Mouse (Mus musculus): ENCODE data around the gene C2cd2l. TPM values are rescaled to one million over a fixed set of nuclear protein-coding genes. Genes with fewer than 3 reads are reported as not detected.
"Not testable (repeated sequence)": the region's sequence is repeated elsewhere in the genome, so short reads cannot be mapped to it uniquely, and the experiment has no call there.

Gene C2cd2l
- total RNA-seq, 2 experiments from 2014 or later: 46.1 to 83.0 TPM

DNA sequence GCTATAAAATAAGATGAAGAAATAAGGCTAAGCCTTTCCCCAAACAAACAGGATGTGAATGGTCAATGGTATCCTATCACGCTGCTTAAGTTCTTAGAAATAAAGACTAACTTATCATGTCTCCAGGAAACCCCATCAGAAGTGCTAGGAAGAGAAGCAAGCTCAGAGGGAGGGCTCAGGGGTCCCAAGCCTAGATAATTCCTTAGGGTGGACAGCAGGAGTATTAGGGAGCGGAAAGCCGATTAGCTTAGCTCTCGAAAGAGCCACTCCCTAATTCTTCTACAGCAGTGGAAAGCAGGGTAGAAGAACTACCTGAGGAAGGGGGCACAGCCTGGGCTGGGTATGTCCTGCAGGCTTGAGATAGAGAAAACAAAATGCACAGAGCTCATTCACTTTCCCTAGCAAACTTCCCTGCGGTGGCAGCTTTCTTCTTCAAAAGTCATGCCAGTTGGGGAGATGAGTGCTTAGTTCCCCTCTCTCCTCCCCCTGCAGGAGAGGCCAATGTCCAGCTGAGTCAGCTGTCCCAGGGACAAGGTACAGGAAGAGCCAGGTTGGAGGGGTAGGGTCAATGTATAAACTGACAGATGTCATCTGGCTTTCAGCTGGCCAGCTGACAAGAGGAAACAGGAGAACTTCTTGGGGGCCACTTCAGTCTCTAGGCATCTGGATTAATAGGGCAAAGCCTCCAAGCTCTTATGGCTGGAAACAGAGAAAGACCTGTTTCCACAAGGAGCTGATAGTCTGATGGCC is 1.8 kb downstream of the C2cd2l start:
- ATAC-seq (replicated peaks; ENCODE audit: low FRiP score, poor library complexity, severe bottlenecking): no peak

DNA sequence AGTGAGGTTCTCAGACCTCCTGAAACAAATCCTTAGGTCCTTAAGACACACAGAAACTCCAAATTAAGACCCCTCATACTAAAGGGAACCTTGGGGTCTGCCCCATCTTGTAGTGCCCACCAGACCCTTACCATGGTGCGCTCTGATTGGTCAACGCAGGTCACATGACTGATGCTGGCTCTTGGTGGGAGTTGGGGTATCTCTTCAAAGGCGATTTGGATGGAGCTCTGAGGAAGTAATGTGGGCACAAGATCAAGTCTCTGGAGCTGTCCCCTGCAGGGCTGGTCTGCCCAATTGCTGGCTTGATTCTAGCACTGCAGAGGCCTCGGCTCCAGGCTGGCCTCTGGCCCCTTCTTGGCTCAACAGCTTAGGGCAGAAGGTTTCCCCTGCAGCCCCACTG is 2.6 kb downstream of the C2cd2l start:
- no peak for ATAC-seq (replicated peaks; ENCODE audit: low FRiP score, poor library complexity, severe bottlenecking)

DNA sequence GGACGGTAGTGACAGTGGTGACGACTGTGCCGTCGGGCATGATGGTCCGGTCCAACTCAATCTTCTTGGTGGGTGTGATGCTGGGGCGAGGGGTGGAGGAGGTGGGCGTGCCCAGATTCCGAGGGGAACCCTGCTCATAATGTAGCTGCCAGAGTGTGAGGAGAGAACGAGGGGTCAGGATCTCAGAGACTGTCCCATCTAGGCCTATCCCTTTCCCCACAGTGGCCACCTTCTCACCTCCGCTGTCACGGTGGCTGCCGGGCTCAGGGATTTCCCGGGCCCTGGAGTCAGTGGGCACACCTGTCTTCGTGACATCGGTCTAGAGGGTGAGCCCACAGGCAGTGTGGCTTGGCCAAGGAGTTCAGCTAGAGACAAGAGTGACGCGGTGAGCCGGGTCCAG is 5.2 kb downstream of the C2cd2l start:
- no peak for ATAC-seq (replicated peaks; ENCODE audit: low FRiP score, poor library complexity, severe bottlenecking)

DNA sequence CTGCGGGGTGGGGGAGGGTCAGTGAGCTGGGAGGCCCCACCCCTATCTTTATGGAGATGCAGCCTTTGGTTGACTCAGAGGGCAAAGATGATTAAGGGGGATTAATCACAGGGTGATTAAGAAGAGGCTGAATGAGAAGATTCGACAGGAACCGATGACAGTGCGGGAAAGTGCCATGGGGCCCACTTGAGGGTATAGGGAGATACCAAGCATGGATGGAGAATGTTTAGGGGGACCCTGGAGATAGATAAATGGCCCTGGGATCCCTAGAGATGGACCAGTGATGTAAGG is 5.9 kb downstream of the C2cd2l start:
- no peak for ATAC-seq (replicated peaks; ENCODE audit: low FRiP score, poor library complexity, severe bottlenecking)

DNA sequence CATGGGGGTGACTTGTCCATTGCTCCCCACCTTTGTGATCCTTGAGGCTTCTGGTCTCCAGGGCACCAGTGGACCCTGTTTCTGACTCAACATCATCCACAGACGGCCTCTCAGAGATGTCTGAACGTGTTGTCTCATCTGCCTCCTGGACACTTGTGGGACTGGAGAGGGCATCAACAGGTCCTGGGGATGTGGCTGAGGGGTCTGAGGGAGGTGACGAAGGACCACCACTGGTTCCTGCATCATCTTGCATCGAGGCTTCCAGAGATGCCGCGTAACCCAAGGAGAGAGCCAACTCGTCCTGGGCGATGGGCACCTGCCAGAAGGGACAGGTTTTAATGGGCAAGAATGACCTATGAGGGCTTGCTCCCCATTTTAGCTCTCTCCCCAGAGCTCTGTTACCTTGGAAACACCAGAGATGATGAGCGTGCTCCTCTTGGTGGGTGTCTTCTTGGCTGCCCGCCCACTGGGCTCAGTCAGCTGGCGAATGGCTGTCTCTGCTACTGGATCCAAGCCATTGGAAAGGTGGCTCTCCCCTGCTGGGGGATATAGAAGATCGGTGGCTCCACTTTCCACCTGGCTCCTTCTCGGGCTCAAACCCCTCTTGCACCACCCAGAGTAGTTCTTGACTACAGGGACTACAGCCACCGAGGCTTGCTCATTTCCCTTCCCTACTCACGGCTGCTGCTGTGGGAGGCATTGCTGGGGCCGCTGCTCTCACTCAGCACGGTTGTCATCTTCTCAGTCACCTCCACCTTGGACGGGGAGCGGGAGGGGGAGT is 6.4 kb downstream of the C2cd2l start:
- no peak for ATAC-seq (replicated peaks; ENCODE audit: low FRiP score, poor library complexity, severe bottlenecking)

DNA sequence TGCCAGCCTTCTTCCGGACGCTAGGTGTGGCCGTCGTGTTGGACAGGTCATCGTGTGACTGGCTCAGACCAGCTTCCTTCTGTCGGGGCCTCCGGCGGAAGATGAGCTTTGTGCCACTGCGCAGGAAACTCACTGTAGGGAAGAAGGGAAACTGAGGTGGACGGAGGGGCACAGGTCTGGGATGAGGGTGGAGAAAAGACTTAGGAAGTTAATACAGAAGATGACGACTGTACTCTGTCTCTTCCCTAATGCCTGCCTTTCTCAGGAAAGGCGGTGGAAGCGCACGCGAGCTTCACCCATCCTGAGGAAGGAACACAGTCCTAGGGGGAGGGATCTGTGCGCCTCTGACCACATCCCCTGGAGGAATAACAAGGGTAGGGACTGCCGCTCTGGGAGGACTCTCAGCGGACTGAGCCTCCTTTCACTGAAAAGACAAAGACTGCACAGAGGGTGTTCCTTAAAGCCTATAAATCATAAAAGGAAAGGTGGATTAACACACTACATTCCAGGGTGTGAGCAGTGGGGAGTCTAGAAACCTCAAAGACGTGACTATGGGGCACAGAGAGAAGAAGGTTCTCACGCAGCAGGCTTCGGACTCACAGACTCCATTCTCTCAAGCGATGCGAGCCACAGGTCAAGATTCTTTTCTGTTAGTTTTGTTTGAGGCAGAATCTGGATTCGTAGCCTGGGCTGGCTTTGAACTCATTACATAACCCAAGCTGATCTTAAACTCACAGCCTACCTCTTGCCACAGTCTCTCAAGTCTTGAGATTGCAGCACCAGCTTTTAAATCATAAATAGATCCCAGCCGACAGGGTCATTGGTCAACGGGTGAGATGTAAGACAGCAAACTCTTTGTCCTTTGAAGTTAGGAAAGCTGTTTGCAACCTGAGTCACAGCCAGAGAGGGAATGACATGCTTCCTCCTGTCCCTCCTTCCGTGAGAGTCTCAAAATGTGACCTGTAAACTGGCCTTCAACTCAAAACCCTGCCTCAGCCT is 8.7 kb downstream of the C2cd2l start:
- ATAC-seq (replicated peaks; ENCODE audit: low FRiP score, poor library complexity, severe bottlenecking): no peak

DNA sequence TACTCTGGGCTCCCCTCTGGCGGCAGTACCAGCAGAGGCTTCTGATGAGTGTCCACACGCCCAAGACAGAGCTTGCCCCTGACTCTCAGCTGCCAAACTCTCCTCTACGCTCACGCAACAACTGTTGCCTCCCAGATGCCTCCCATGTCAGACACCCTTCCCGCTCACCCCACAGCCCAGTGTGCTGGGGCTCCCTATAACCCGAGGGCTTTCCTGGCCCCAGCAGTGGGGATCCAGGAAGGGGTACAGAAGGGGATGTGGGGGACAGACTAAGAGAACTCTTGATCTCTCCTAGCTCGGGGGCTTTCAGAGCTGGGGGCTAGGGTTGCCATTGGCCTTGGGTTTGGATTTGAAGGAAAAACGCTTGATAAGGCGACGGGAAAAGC is 9.3 kb downstream of the C2cd2l start:
- no peak for ATAC-seq (replicated peaks; ENCODE audit: low FRiP score, poor library complexity, severe bottlenecking)

DNA sequence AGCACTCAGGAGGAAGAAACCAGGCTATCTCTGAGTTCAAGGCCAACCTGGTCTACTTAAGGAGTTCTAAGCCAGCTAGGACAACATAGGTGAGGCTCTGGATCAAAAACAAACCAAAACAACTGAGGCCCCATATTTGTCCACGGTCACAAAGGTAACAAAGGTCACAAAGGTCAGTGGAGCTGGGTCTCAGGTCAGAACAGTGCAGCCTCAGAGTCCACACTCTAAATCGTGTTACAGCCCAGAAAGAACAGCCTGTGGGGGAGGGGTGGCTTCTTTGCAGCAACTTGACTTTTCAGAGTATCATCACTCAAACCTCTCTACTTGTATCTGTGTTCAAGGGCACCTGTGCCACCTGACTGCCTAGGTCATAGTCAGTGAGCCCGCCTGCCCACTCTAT is 10.3 kb downstream of the C2cd2l start:
- ATAC-seq (replicated peaks; ENCODE audit: low FRiP score, poor library complexity, severe bottlenecking): no peak

DNA sequence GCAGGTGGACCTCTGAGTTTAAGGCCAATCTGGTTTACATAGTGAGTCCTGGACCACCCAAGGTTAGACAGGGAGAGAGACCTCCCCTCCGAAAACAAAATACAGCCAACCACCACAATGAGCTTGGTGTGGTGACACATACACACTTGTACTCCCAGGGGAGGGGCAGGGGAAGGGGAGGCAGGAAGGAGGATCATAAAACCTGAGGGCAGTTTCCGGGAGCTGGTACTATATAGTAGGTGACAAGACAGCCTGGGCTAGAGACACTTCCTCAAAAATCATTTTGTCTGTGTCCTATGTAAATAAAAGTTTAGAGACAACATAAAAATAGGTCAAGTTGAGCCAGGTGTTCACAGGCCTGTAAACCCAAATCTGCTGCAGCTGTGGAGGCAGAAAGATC is 12.8 kb downstream of the C2cd2l start:
- no peak for ATAC-seq (replicated peaks; ENCODE audit: low FRiP score, poor library complexity, severe bottlenecking)

DNA sequence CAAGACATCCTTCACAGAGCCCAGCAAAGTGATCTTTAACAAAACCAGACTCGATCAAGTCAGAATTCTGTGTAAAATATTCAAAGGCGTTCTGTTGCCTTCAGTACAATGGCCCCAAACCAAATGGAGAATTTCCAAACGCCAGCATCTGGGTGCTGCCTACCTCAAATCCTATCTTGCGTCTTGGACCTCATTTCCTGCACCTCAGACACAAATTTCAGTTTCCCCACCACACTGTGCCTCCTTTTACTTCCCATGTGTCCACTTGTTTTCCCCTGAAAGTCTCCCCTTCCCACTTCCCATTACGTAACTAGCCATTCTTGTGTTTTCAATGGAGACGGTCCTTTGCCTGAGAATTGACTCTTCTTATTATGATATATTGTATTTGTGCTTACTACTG is 13.6 kb downstream of the C2cd2l start:
- ATAC-seq (replicated peaks; ENCODE audit: low FRiP score, poor library complexity, severe bottlenecking): no peak

DNA sequence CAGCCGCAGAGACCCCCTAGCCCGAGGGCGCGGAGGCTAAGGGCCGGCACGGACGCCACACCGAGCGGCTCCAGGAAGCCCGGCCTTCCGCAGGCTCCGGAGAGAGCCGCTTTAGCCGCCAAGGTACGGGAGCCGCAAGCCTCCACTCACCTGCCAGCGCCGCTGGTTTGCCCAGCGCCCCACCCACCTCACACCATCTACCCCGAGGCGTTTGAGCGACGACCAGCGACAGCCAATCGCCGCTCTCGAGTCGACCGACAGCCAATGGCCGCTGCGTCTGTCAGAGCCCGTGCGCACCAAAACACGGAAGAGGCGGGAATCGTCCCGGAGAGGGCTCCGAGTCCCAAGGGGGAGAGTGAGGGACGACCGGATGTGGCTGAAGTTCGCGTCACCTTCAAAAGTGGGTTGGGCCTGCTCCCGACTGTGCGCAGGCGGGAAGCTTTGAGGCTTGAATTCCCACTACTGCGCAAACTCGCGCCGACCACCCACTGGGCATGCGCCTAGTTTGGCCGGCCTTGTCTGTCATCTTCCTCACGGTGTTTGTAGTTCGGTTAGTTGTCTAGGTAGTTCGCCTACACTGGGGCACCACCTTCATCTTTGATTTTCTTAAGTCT is 14.5 kb downstream of the C2cd2l start, which contains the start of gene Hinfp:
Hinfp (minus strand) TSS at position 206 of the 614 bp plus-strand sequence.
- ATAC-seq (replicated peaks; ENCODE audit: low FRiP score, poor library complexity, severe bottlenecking): peak; percentile 99

DNA sequence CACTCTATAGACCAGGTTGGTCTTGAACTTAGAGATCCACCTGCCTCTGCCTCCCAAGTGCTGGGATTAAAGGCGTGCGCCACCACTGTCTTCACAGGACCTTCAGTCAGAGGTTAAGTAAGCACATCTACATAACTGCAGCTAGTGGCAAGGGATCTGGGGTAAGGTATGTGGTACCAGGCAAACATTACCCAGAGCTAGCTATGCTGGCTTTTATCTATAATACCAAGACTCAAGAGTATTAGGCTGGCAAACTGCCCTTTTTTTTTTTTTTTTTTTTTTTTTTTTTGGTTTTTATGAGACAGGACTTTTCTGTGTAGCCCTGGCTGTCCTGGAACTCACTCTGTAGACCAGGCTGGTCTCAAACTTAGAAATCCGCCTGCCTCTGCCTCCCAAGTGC is 20.1 kb downstream of the C2cd2l start:
- not testable (repeated sequence) for ATAC-seq (replicated peaks; ENCODE audit: low FRiP score, poor library complexity, severe bottlenecking)

DNA sequence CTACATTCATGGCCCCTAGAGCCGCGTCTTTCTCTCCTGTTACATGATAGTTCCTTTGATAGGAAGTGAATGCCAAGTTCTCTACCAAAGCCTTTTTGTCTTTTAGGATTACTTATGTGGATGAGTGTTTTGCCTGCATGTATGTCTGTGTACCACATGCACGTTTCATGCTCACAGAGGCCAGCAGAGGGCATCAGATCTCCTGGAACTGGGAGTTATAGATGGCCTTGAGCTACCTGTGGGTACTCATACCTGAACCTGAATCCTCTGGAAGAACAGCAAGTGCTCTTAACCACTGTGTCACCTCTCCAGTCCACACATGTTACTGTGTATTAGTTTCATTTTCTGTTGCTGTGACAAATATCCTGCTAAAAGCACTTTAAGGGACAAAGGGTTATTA is 27.6 kb downstream of the C2cd2l start:
- no peak for ATAC-seq (replicated peaks; ENCODE audit: low FRiP score, poor library complexity, severe bottlenecking)

DNA sequence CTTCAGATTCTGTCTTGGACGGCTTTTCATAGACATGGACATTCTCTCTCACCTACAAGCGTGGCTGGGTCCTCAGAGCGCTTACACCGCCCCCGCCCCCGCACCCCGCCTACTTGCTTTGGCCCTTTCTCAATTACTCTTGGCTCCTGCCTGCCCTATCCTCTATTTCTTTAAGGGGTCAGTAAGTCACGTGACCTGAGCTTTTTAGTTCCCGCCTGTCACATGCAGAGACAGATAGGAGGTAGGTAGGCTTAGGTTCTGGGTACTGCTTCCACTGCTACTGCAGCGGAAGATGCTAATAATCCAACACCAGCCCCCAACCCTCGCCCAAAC is 31.2 kb downstream of the C2cd2l start:
- ATAC-seq (replicated peaks; ENCODE audit: low FRiP score, poor library complexity, severe bottlenecking): peak; percentile 32

DNA sequence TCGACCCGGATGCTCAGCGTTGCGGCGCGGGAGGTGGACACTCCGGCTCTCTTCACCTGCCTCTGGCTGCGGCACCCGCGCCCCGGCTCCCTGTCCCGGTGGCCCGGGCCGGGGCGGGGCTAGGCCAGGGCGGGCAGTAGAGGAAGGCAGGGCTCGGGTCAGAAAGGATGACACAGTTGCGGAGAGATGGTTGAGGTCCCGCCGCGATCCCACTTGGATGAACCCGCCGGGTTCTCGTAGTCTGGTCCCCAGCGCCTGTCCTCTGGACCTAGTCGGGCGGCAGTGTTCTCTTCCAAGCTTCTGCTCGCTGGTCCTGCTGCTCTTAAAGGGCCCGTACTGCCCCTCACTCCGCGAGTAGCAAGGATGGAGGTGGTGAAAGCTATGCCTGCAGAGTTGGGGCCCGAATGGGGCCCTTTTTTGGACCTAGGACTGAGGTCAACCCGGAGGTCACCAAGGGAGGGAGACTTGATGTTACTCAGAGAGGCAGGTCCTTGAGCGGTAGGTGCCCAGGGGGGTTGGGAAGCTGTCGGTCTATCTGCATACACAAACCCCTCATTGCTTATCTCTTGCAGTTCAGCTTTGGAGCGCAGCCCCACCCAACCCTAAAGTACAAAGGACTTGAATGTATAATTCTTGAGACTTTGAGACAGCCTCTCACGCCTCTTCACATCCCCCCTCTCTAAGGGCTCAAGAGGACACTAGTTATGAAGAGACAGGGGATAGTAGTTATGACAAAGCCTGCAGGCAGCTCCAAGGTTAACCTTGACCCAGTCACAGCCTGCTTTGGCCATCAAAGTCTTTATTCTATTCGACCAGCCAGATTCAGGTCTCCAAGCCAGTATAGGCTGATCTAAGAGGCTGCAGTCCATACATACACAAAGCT is 31.8 kb downstream of the C2cd2l start, which contains the start of gene Abcg4:
Abcg4 (minus strand) TSS at position 540 of the 883 bp plus-strand sequence.
- ATAC-seq (replicated peaks; ENCODE audit: low FRiP score, poor library complexity, severe bottlenecking): peak; percentile 74

DNA sequence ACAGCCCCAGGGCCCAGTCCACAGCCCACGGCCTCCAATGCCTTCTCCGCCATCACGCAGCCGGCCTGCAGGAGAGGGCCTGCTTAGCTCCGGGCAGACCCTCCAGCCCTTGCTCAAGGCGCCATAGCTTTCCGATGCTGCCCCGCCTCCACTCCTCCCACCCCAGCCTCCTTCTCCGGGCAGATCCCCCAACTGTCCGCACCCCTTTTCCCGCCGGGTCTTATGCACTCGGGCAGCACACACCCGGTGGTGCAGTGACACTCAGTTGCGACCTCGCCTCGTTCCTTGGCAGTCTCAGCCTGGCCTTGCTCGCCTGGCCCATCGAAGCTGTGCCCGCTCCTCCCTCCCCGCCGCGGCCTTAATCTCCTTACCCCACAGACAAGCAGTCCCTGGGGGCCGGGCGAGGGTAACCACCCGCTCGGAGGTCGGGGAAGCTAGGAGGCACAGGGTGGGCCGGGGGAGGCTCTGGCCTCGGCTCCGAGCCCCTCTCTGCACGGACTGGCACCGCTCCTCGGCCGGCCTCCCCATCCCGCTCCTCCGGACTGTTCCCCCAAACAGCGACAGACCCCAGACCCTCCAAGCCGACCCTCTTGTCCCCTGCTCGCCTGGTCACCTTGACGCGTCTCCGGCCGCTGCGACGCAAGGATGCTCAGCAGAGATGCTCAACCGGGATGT is 32.5 kb downstream of the C2cd2l start:
- peak; percentile 56 for ATAC-seq (replicated peaks; ENCODE audit: low FRiP score, poor library complexity, severe bottlenecking)

DNA sequence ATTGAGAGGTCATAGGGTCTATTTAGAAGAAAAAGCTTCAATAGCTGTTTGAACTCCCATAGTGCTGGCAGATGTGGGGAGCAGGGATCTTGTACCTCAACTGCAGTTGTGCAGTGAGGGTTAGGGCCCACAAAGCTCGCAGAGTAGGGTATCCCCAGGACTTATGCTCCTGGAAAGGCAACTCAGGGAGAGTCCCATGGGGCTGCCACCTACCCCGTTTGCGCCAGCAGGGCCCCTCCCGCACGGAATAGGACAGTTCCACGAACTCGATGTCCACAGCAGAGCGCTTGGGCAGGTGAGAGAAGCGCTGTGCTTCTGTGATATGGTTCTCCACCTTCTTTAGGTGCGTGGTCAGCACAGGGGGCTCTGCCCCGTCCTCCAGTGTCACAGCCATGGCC is 33.1 kb downstream of the C2cd2l start:
- ATAC-seq (replicated peaks; ENCODE audit: low FRiP score, poor library complexity, severe bottlenecking): peak; percentile 17; the same call in 1 of the 2 replicates

DNA sequence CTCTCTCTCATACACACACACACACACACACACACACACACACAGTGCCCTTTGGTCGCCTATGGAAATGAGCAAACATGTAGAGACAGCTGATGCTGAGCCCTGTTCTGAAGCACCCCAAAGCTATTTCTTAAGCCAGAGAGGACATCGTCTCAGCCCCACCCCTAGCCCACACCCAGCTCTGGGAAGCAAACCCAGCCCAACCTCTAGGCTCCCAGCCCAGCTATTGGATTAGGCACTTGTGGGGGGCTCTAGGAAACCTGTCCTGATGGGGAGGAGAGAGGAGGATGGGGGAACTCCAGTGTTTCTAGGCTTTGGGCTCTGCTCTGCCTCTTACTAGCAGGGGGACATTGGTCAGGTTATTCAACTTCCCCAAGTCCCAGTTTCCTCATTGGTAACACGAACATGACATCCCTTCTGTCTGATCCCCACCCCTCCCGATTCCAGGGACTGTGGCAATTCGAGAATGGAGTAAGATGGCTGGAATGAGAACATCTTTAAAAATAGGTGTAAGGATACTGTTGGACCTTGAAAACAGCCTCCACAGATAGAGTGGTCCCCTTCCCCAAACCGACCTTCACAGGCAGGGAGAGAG is 33.7 kb downstream of the C2cd2l start:
- ATAC-seq (replicated peaks; ENCODE audit: low FRiP score, poor library complexity, severe bottlenecking): peak; percentile 66
